Mouse (Mus musculus) ZHBTc4 (cell line): ENCODE results near the gene Ccl8.

Source experiments
- DNase-seq: peaks from one replicate; pipeline ENCODE4 v3.0.0-alpha.2; 2011; ENCODE audit warnings: low read depth, low spot score

Gene Ccl8

GRCm38 (mm10) chr11:82114885-82115284 lies at the start of gene Ccl8:
TSS of gene Ccl8 (plus strand) at chr11:82115185.
- no peak for DNase-seq

GRCm38 (mm10) chr11:82066953-82067571 lies 47.9 kb upstream of the Ccl8 start:
- DNase-seq = no peak

- no peak for DNase-seq
Measured at GRCm38 (mm10) chr11:82071076-82071475, 43.9 kb upstream of the Ccl8 start.

- DNase-seq = no peak
Measured at GRCm38 (mm10) chr11:82072374-82072773, 42.6 kb upstream of the Ccl8 start.

- DNase-seq = no peak
Measured at GRCm38 (mm10) chr11:82072984-82073383, 42.0 kb upstream of the Ccl8 start.

GRCm38 (mm10) chr11:82073686-82074085 lies 41.3 kb upstream of the Ccl8 start:
- DNase-seq = no peak

GRCm38 (mm10) chr11:82077031-82077430 lies 38.0 kb upstream of the Ccl8 start:
- no peak for DNase-seq

- no peak for DNase-seq
Measured at GRCm38 (mm10) chr11:82078136-82078730, 36.8 kb upstream of the Ccl8 start.

GRCm38 (mm10) chr11:82080865-82081264 lies 34.1 kb upstream of the Ccl8 start:
- DNase-seq = no peak

- no peak for DNase-seq
Measured at GRCm38 (mm10) chr11:82084360-82084759, 30.6 kb upstream of the Ccl8 start.

GRCm38 (mm10) chr11:82099511-82100323 lies 15.3 kb upstream of the Ccl8 start:
- DNase-seq = no peak

- no peak for DNase-seq
Measured at GRCm38 (mm10) chr11:82101087-82101486, 13.9 kb upstream of the Ccl8 start.

- no peak for DNase-seq
Measured at GRCm38 (mm10) chr11:82101529-82101928, 13.5 kb upstream of the Ccl8 start, which contains the start of gene Ccl12. TSS of gene Ccl12 (plus strand) at chr11:82101845.

GRCm38 (mm10) chr11:82109611-82110010 lies 5.4 kb upstream of the Ccl8 start:
- DNase-seq = no peak

GRCm38 (mm10) chr11:82110372-82111248 lies 4.4 kb upstream of the Ccl8 start:
- DNase-seq = no peak

- DNase-seq = no peak
Measured at GRCm38 (mm10) chr11:82116041-82116440, 1.1 kb downstream of the Ccl8 start.

- DNase-seq = no peak
Measured at GRCm38 (mm10) chr11:82132977-82133376, 18.0 kb downstream of the Ccl8 start.

- DNase-seq = no peak
Measured at GRCm38 (mm10) chr11:82136196-82136595, 21.2 kb downstream of the Ccl8 start.

- DNase-seq = no peak
Measured at GRCm38 (mm10) chr11:82139492-82140094, 24.6 kb downstream of the Ccl8 start.

GRCm38 (mm10) chr11:82159126-82159525 lies 44.1 kb downstream of the Ccl8 start:
- DNase-seq = no peak

- no peak for DNase-seq
Measured at GRCm38 (mm10) chr11:82163285-82163684, 48.3 kb downstream of the Ccl8 start.
